Mouse (Mus musculus): ENCODE measurements around the gene Simc1.
"Not testable (repeated sequence)": the region's sequence is repeated elsewhere in the genome, so short reads cannot be mapped to it uniquely, and the experiment has no call there.

The Simc1 gene

GRCm38 (mm10) chr13:54503604-54504521 lies at the start of gene Simc1:
Gene Simc1, plus strand, starts transcription at chr13:54503779.
- peak; percentile 66 for DNase-seq

GRCm38 (mm10) chr13:54457062-54457461 lies 46.5 kb upstream of the Simc1 start:
- no peak for DNase-seq

GRCm38 (mm10) chr13:54459282-54459681 lies 44.3 kb upstream of the Simc1 start:
- no peak for DNase-seq

- DNase-seq: peak; percentile 86
Measured at GRCm38 (mm10) chr13:54468098-54469011, 35.2 kb upstream of the Simc1 start, which contains the start of gene Thoc3. Gene Thoc3, minus strand, starts transcription at chr13:54468849.

- DNase-seq: no peak
Measured at GRCm38 (mm10) chr13:54469012-54469354, 34.6 kb upstream of the Simc1 start.

- no peak for DNase-seq
Measured at GRCm38 (mm10) chr13:54471967-54472366, 31.6 kb upstream of the Simc1 start.

GRCm38 (mm10) chr13:54474996-54475395 lies 28.6 kb upstream of the Simc1 start:
- DNase-seq: no peak

GRCm38 (mm10) chr13:54475702-54476101 lies 27.9 kb upstream of the Simc1 start:
- DNase-seq: no peak

- DNase-seq: peak; percentile 31
Measured at GRCm38 (mm10) chr13:54479286-54479685, 24.3 kb upstream of the Simc1 start.

- DNase-seq: no peak
Measured at GRCm38 (mm10) chr13:54481498-54481897, 22.1 kb upstream of the Simc1 start.

GRCm38 (mm10) chr13:54490411-54490810 lies 13.2 kb upstream of the Simc1 start:
- DNase-seq: no peak

GRCm38 (mm10) chr13:54491381-54491780 lies 12.2 kb upstream of the Simc1 start:
- no peak for DNase-seq

GRCm38 (mm10) chr13:54499551-54499950 lies 4.0 kb upstream of the Simc1 start:
- DNase-seq: not testable (repeated sequence)

GRCm38 (mm10) chr13:54501352-54501751 lies 2.2 kb upstream of the Simc1 start:
- no peak for DNase-seq

GRCm38 (mm10) chr13:54501957-54502690 lies 1.5 kb upstream of the Simc1 start:
- no peak for DNase-seq

GRCm38 (mm10) chr13:54503278-54503603 lies 338 bp upstream of the Simc1 start:
- peak; percentile 61 for DNase-seq

- no peak for DNase-seq
Measured at GRCm38 (mm10) chr13:54504611-54505260, 1.2 kb downstream of the Simc1 start.

GRCm38 (mm10) chr13:54505920-54506319 lies 2.3 kb downstream of the Simc1 start:
- no peak for DNase-seq

- no peak for DNase-seq
Measured at GRCm38 (mm10) chr13:54520221-54520620, 16.6 kb downstream of the Simc1 start.

GRCm38 (mm10) chr13:54521181-54521580 lies 17.6 kb downstream of the Simc1 start:
- DNase-seq: no peak

- DNase-seq: no peak
Measured at GRCm38 (mm10) chr13:54527140-54527539, 23.6 kb downstream of the Simc1 start.

- DNase-seq: no peak
Measured at GRCm38 (mm10) chr13:54532134-54532533, 28.6 kb downstream of the Simc1 start.

Data from cerebellum, adult 9-10 months (tissue).